Mouse (Mus musculus): Measurements from ENCODE around the gene Inpp5a. TPM values are rescaled to one million over a fixed set of nuclear protein-coding genes. Genes with fewer than 3 reads are reported as not detected.

Inpp5a gene
- polyA plus RNA-seq, 1 experiment from 2014 or later, result 28.8 TPM

DNA sequence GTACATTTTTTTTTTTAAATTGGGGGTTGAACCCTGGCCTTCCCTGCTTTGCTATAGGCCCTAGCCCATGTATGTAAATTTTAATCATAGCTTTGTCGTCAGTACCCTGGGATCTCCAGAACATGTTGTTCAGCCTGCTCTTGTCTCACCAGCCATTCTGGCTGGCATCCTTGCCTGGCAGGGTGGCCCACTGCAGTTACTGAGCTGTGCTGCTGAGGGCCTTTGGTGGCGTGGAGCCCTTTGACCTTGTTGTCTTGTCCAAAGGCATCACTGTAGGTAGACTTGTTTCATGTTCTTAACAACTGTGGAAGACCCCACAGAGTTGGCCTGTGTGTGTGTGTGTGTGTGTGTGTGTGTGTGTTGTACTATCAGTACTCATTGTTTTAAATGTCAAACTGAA lies 3.2 kb downstream of the Inpp5a start:
- Histone ChIP-seq H3K27ac (ENCODE audit: low read length) (no peak overlapping the region), H3K36me3 (ENCODE audit: control insufficient read depth, insufficient read depth, low read length) (no peaks in the 10 kb centered on the region), H3K4me2 (ENCODE audit: low read depth, low read length) (no peak overlapping the region; the same call in 1 of the 2 replicates), H3K9me3 (ENCODE audit: control insufficient read depth, low read length) (no peaks in the 10 kb centered on the region), H3K4me1 (replicated peaks; ENCODE audit: control insufficient read depth, insufficient read depth, low read length) (peaks cover 53% of the 10 kb centered on the region), H3K27me3 (ENCODE audit: control insufficient read depth, insufficient read depth, low read depth, low read length) (no peaks in the 10 kb centered on the region), H3K9ac (ENCODE audit: low read length) (0 out of 2 replicates have a peak overlapping the region, but pooled peaks have one; percentile 18), H3K4me3 (ENCODE audit: low read length) (no peak overlapping the region)
- ATAC-seq (ENCODE audit: low read depth), result no peak
- WGBS, result 81% methylated on average over 2 of the region's 2 CpGs

DNA sequence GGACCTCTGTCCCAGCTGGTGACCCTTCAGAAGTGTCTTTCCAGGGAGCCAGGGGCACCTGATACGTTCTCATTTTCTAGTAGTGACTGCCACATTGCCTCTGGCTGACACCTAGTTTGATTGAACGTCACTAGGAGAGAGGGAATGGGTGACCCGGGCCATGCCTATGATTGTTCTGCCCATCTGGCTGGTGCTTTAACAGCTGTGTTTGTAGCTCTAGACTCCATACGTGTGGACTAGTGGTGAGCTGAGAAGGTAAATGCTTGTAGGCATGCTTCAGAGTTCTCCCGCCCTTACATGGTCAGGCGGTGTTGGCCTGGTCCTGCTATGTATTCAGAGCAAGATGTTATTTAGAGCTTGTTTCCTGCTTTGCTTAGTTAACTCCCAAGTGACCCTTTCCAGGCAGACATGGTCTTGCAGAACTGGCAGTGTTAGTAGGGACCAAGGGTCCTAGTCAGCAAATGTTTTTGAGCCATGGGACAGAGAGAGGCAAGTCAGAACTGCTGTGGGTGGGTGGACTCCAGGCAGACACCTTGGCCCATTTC lies 3.9 kb downstream of the Inpp5a start:
- Histone ChIP-seq H3K4me2 (ENCODE audit: low read depth, low read length) (no peak overlapping the region), H3K4me1 (replicated peaks; ENCODE audit: control insufficient read depth, insufficient read depth, low read length) (peaks cover 56% of the 10 kb centered on the region), H3K36me3 (ENCODE audit: control insufficient read depth, insufficient read depth, low read length) (no peaks in the 10 kb centered on the region), H3K4me3 (ENCODE audit: low read length) (no peak overlapping the region), H3K27me3 (ENCODE audit: control insufficient read depth, insufficient read depth, low read depth, low read length) (no peaks in the 10 kb centered on the region), H3K9ac (ENCODE audit: low read length) (0 out of 2 replicates have a peak overlapping the region, but pooled peaks have one; percentile 37), H3K27ac (ENCODE audit: low read length) (no peak overlapping the region; the same call in 1 of the 2 replicates), H3K9me3 (ENCODE audit: control insufficient read depth, low read length) (no peaks in the 10 kb centered on the region)
- ATAC-seq (ENCODE audit: low read depth), result no peak
- 49% methylated on average over 6 of the region's 6 CpGs for WGBS

DNA sequence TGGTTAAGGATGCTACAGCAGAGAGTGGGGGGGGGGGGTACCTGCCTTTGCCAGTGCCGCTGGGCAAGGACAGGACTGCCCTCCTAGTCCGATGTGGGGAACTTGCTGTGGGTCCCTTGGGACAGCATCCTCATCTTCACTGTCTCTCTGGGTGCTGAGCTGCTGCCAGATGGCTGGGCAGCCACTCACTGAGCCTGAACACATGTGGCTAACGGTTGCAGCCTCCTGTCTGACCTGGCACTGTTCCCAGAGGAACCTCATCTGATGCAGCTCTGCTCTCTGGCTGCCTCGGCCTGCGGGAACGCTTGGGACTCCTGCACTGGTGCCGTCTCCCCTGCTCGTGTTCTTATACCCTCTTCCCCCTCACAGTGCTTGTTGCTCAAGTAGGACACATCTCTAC lies 8.6 kb downstream of the Inpp5a start:
- H3K4me3 ChIP-seq (ENCODE audit: low read length), result no peak overlapping the region
- no peaks in the 10 kb centered on the region for H3K36me3 ChIP-seq (ENCODE audit: control insufficient read depth, insufficient read depth, low read length)
- H3K4me2 ChIP-seq (ENCODE audit: low read depth, low read length), result no peak overlapping the region
- H3K27ac ChIP-seq (ENCODE audit: low read length), result no peak overlapping the region
- 39% methylated on average over 8 of the region's 8 CpGs for WGBS
- H3K27me3 ChIP-seq (ENCODE audit: control insufficient read depth, insufficient read depth, low read depth, low read length), result no peaks in the 10 kb centered on the region
- H3K4me1 ChIP-seq (replicated peaks; ENCODE audit: control insufficient read depth, insufficient read depth, low read length), result peaks cover 67% of the 10 kb centered on the region
- H3K9ac ChIP-seq (ENCODE audit: low read length), result no peak overlapping the region
- no peaks in the 10 kb centered on the region for H3K9me3 ChIP-seq (ENCODE audit: control insufficient read depth, low read length)
- ATAC-seq (ENCODE audit: low read depth), result no peak

DNA sequence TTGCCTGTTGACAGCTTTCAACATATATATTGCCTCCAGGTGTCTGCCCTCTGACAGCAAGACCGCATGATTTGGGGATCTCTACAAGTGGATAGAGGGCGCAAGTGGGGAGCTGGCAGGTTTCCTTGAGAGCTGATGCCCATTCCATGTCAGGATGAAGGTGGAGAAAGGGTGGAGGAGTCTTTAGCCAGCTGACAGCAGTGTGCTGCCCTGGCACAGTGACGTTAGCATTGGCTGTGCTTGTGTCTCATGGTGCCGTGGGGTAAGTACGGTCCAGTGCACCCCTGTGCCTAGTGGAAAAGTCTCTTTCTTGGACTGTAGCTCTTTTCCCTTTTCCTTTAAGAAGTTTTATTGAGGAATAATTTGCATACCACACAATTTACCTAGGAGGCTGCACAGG lies 9.2 kb downstream of the Inpp5a start:
- peak overlapping the region; percentile 36; the same call in 1 of the 2 replicates for H3K27ac ChIP-seq (ENCODE audit: low read length)
- no peak overlapping the region for H3K4me2 ChIP-seq (ENCODE audit: low read depth, low read length)
- H3K36me3 ChIP-seq (ENCODE audit: control insufficient read depth, insufficient read depth, low read length), result no peaks in the 10 kb centered on the region
- H3K4me1 ChIP-seq (replicated peaks; ENCODE audit: control insufficient read depth, insufficient read depth, low read length), result peaks cover 65% of the 10 kb centered on the region
- H3K9me3 ChIP-seq (ENCODE audit: control insufficient read depth, low read length), result no peaks in the 10 kb centered on the region
- WGBS, result 81% methylated on average over 5 of the region's 5 CpGs
- H3K9ac ChIP-seq (ENCODE audit: low read length), result no peak overlapping the region
- H3K4me3 ChIP-seq (ENCODE audit: low read length), result no peak overlapping the region
- 0 out of 2 replicates have a peak, but pooled peaks have one; percentile 3 for ATAC-seq (ENCODE audit: low read depth)
- no peaks in the 10 kb centered on the region for H3K27me3 ChIP-seq (ENCODE audit: control insufficient read depth, insufficient read depth, low read depth, low read length)

DNA sequence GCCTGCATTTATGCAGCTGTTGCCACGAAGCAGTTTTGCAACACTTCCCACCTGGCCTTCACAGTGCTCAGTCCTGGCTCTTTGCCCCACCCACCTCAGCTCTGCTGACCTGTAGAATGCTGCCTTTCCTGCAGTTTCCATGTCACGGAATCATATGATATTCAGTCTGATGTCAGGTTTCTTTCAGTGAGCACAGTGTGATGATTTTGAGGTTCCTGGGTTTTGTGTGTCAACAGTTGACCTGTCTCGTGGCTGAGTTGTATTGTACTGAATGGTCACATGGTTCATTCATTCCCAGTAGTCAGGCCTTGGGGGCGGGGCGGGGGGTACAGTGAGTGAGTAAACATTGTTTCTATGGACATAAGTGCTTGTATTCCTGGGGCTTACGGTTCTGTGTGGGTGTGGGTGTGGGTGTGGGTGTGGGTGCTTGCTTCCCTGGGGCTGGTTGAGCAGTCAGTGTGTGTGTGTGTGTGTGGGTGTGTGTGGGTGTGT lies 9.7 kb downstream of the Inpp5a start:
- no peaks in the 10 kb centered on the region for H3K9me3 ChIP-seq (ENCODE audit: control insufficient read depth, low read length)
- no peak overlapping the region for H3K4me3 ChIP-seq (ENCODE audit: low read length)
- peak overlapping the region; percentile 36; the same call in 1 of the 2 replicates for H3K27ac ChIP-seq (ENCODE audit: low read length)
- H3K9ac ChIP-seq (ENCODE audit: low read length), result no peak overlapping the region
- H3K4me1 ChIP-seq (replicated peaks; ENCODE audit: control insufficient read depth, insufficient read depth, low read length), result peaks cover 61% of the 10 kb centered on the region
- no peaks in the 10 kb centered on the region for H3K36me3 ChIP-seq (ENCODE audit: control insufficient read depth, insufficient read depth, low read length)
- H3K4me2 ChIP-seq (ENCODE audit: low read depth, low read length), result no peak overlapping the region
- 47% methylated on average over 6 of the region's 6 CpGs for WGBS
- ATAC-seq (ENCODE audit: low read depth), result peak; percentile 64; the same call in 1 of the 2 replicates
- H3K27me3 ChIP-seq (ENCODE audit: control insufficient read depth, insufficient read depth, low read depth, low read length), result no peaks in the 10 kb centered on the region

DNA sequence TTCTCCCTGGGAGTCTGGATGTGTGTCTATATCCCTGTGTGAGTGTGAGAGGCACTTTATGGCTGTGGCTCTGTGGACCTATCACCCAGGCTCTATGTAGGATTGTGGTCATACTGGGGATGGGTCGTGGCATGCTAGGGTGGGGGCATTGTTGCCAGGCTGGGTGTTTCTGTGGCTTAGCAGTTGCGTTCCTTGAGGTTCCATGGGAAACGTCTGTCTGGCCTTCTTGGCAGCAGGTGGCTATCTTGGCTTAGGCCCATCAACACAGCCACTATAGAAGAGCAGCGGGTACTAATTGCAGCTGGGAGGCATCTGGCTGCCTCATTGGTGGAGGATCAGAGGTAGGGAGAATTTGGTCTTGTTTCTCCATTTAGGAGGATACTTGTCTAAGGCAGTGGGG lies 10.7 kb downstream of the Inpp5a start:
- no peaks in the 10 kb centered on the region for H3K9me3 ChIP-seq (ENCODE audit: control insufficient read depth, low read length)
- H3K27me3 ChIP-seq (ENCODE audit: control insufficient read depth, insufficient read depth, low read depth, low read length), result no peaks in the 10 kb centered on the region
- no peak overlapping the region for H3K4me3 ChIP-seq (ENCODE audit: low read length)
- H3K36me3 ChIP-seq (ENCODE audit: control insufficient read depth, insufficient read depth, low read length), result no peaks in the 10 kb centered on the region
- H3K27ac ChIP-seq (ENCODE audit: low read length), result no peak overlapping the region
- peaks cover 53% of the 10 kb centered on the region for H3K4me1 ChIP-seq (replicated peaks; ENCODE audit: control insufficient read depth, insufficient read depth, low read length)
- H3K4me2 ChIP-seq (ENCODE audit: low read depth, low read length), result no peak overlapping the region
- no peak for ATAC-seq (ENCODE audit: low read depth)
- H3K9ac ChIP-seq (ENCODE audit: low read length), result no peak overlapping the region
- WGBS, result 78% methylated on average over 4 of the region's 4 CpGs

DNA sequence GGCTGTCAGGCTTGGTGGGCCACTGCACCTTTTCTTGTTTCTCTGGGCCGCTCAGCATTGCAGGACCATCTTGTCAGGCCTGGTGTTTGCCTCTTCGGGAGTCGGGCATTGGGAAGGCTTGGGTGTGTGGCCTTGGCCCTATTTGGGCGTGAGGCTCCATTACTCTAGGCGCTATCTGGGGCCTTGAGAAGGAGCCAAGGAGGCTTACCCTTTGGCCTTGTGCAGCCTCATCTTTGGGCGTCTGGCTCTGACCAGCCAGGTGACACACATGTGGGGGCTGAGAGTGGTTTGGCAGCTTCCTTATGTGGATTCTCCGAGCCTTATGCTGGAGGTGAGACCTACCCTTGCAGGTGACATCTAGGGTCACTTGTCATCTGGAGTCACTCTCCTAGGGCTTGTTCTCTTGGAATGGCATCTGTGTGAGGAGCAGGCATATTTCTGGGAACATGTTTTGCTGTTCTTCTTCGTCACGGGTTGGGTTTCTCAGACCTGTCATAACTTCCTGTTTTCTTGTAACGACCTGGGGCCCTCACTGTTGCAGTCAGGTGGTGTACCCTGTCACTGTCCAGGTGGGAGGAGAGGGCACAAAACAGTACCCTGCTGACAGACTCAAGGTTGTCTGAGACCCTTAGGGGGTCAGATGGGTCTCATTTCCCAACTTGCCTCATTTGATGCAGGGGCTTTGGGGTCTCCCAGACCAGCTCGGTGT lies 11.2 kb downstream of the Inpp5a start:
- no peak overlapping the region for H3K27ac ChIP-seq (ENCODE audit: low read length)
- no peak for ATAC-seq (ENCODE audit: low read depth)
- 81% methylated on average over 11 of the region's 11 CpGs for WGBS
- no peaks in the 10 kb centered on the region for H3K9me3 ChIP-seq (ENCODE audit: control insufficient read depth, low read length)
- peaks cover 50% of the 10 kb centered on the region for H3K4me1 ChIP-seq (replicated peaks; ENCODE audit: control insufficient read depth, insufficient read depth, low read length)
- no peaks in the 10 kb centered on the region for H3K36me3 ChIP-seq (ENCODE audit: control insufficient read depth, insufficient read depth, low read length)
- H3K4me2 ChIP-seq (ENCODE audit: low read depth, low read length), result no peak overlapping the region
- H3K27me3 ChIP-seq (ENCODE audit: control insufficient read depth, insufficient read depth, low read depth, low read length), result no peaks in the 10 kb centered on the region
- no peak overlapping the region for H3K4me3 ChIP-seq (ENCODE audit: low read length)
- no peak overlapping the region for H3K9ac ChIP-seq (ENCODE audit: low read length)

DNA sequence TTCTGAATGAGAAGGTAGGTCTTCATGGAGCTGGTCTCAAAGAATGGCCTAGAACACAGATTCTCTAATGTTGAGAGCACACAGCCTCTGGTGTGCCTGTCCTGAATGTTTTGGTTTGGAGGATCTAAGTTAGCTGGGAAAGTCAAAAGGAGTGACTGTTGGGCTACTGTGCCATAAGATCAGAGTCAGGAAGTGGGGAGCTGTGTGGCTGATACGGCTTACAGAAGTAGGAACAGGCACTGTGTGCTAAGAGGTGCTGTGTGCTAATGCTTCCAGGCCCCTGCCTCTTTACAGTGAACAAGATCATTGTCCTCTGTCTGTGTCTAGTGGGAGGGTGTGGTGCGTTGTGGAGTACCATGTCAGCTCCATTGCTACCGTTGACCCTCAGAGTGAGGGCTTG lies 12.0 kb downstream of the Inpp5a start:
- no peak overlapping the region for H3K4me2 ChIP-seq (ENCODE audit: low read depth, low read length)
- H3K4me3 ChIP-seq (ENCODE audit: low read length), result no peak overlapping the region
- ATAC-seq (ENCODE audit: low read depth), result no peak
- H3K9me3 ChIP-seq (ENCODE audit: control insufficient read depth, low read length), result no peaks in the 10 kb centered on the region
- H3K27me3 ChIP-seq (ENCODE audit: control insufficient read depth, insufficient read depth, low read depth, low read length), result no peaks in the 10 kb centered on the region
- peaks cover 50% of the 10 kb centered on the region for H3K4me1 ChIP-seq (replicated peaks; ENCODE audit: control insufficient read depth, insufficient read depth, low read length)
- 64% methylated on average over 3 of the region's 3 CpGs for WGBS
- no peak overlapping the region for H3K27ac ChIP-seq (ENCODE audit: low read length)
- H3K9ac ChIP-seq (ENCODE audit: low read length), result no peak overlapping the region
- no peaks in the 10 kb centered on the region for H3K36me3 ChIP-seq (ENCODE audit: control insufficient read depth, insufficient read depth, low read length)

DNA sequence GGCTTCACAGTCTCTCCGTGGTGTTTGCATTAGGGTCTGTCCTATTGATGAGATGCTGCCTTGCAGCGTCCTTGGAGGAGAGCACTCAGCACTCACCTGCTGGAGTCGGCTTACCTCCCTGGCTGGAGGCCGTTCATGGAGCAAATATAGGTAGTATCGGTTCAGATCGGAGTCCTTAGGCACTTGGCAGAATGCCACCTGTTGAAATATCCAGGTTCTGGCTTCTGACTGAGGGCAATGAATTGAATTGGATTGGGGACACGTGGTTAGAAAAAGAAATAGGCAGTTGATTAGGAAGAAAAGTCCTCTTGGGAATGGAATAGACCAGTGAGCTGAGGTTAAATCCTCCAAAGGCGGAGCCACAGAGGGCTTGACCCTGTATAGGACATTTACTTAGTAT lies 12.9 kb downstream of the Inpp5a start:
- WGBS, result 62% methylated on average over 8 of the region's 8 CpGs
- H3K9ac ChIP-seq (ENCODE audit: low read length), result no peak overlapping the region
- H3K36me3 ChIP-seq (ENCODE audit: control insufficient read depth, insufficient read depth, low read length), result no peaks in the 10 kb centered on the region
- no peak for ATAC-seq (ENCODE audit: low read depth)
- H3K27me3 ChIP-seq (ENCODE audit: control insufficient read depth, insufficient read depth, low read depth, low read length), result no peaks in the 10 kb centered on the region
- H3K9me3 ChIP-seq (ENCODE audit: control insufficient read depth, low read length), result no peaks in the 10 kb centered on the region
- H3K4me3 ChIP-seq (ENCODE audit: low read length), result no peak overlapping the region
- H3K4me2 ChIP-seq (ENCODE audit: low read depth, low read length), result no peak overlapping the region
- H3K4me1 ChIP-seq (replicated peaks; ENCODE audit: control insufficient read depth, insufficient read depth, low read length), result peaks cover 50% of the 10 kb centered on the region
- no peak overlapping the region for H3K27ac ChIP-seq (ENCODE audit: low read length)
